Mouse (Mus musculus): ENCODE results near the gene Rtn2. TPM values are rescaled to one million over a fixed set of nuclear protein-coding genes. Genes with fewer than 3 reads are reported as not detected.

Gene Rtn2
- polyA plus RNA-seq, 1 experiment, result 19.9 TPM

DNA sequence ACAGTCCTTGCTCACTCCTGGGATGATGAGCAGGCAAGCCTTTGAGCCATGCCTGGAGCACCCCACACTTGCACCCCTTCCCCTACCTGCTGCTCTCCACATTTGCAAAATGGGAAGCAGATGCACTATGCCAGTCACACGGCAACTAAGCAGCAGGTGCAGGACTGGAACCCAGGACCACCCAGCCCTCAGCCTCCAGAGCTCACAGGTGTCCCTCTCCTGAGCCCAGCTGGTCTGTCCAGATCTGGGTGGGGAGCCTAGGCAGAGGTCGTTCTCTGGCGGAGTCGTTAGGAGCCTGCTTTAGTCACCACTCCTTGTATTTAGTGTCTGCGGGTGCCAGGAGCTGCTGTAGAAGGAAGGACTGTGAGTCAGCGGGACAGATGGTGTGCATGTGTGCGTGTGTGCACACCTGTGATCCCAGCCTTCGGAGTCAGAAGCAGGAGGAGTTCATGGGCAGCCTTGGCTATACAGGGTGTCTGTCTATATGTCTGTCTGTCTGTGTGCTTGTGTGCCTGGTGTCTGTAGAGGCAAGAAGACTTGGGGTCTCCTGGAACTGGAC lies 41.4 kb upstream of the Rtn2 start:
- DNase-seq, result no peak
- Histone ChIP-seq H3K4me1 (replicated peaks; ENCODE audit: control insufficient read depth, insufficient read depth, low read length) (no peaks in the 10 kb centered on the region), H3K27ac (ENCODE audit: control insufficient read depth, insufficient read depth, low read length) (no peak overlapping the region), H3K36me3 (ENCODE audit: control insufficient read depth, insufficient read depth, low read length) (peaks cover 6% of the 10 kb centered on the region; the same call in 1 of the 2 replicates), H3K4me3 (ENCODE audit: control insufficient read depth, insufficient read depth, low read length) (no peak overlapping the region), H3K27me3 (ENCODE audit: control insufficient read depth, insufficient read depth, low read length) (no peaks in the 10 kb centered on the region)
- 97% methylated on average over 8 of the region's 8 CpGs for WGBS
- no peak for TF ChIP-seq POLR2A (IDR thresholded peaks at IDR 0.05; ENCODE audit: control insufficient read depth, extremely low read depth, insufficient read depth, low read length, poor library complexity)
- TF ChIP-seq CTCF (IDR thresholded peaks at IDR 0.05; ENCODE audit: borderline replicate concordance, control insufficient read depth, extremely low read depth, insufficient read depth, low read length, poor library complexity), result no peak

DNA sequence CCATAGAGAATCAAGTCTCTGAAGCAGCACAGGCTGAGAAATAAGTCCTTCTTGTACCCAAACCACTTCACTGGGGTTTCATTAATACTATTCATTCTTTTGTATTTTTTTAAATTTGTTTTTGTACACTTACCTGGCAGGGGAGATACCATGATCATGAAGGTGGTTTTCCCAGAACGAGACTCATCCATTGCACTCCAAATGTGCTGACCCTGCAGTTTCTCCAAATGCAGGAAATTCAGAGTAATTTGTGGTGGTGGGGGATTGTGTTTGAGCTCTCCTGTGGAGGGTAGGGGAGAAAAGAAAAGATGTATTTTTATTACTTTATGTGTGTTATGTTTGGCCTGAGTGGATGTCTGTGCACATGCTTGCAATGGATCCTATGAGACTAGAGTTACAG lies 40.4 kb upstream of the Rtn2 start:
- no peak for DNase-seq
- H3K36me3 ChIP-seq (ENCODE audit: control insufficient read depth, insufficient read depth, low read length), result peaks cover 6% of the 10 kb centered on the region; the same call in 1 of the 2 replicates
- WGBS, result 98% methylated on average over 1 of the region's 1 CpGs
- H3K4me3 ChIP-seq (ENCODE audit: control insufficient read depth, insufficient read depth, low read length), result no peak overlapping the region
- no peak overlapping the region for H3K27ac ChIP-seq (ENCODE audit: control insufficient read depth, insufficient read depth, low read length)
- H3K4me1 ChIP-seq (replicated peaks; ENCODE audit: control insufficient read depth, insufficient read depth, low read length), result no peaks in the 10 kb centered on the region
- H3K27me3 ChIP-seq (ENCODE audit: control insufficient read depth, insufficient read depth, low read length), result no peaks in the 10 kb centered on the region
- no peak for TF ChIP-seq POLR2A (IDR thresholded peaks at IDR 0.05; ENCODE audit: control insufficient read depth, extremely low read depth, insufficient read depth, low read length, poor library complexity)
- no peak for TF ChIP-seq CTCF (IDR thresholded peaks at IDR 0.05; ENCODE audit: borderline replicate concordance, control insufficient read depth, extremely low read depth, insufficient read depth, low read length, poor library complexity)

DNA sequence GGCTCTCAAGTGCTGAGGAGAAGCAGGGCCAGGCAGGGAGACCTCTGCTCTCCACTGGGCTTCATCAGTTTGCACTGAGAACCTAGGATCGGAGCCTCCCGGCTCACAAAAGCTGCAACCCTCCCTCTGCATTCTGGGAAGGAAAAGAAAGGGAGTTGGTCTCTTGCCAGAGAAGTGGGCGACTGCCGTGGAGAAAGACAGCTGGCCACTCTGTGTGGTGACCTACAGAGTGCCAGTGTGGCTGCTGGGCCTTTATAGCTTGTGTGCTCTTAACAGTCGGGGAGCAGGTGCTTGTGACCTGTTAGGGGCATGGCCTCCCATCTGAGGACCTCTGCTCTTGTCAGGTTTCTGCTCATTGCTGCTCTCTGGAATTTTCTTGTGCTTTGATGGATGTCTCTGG lies 38.6 kb upstream of the Rtn2 start:
- Histone ChIP-seq H3K4me3 (ENCODE audit: control insufficient read depth, insufficient read depth, low read length) (no peak overlapping the region), H3K27me3 (ENCODE audit: control insufficient read depth, insufficient read depth, low read length) (no peaks in the 10 kb centered on the region)
- no peak for DNase-seq

DNA sequence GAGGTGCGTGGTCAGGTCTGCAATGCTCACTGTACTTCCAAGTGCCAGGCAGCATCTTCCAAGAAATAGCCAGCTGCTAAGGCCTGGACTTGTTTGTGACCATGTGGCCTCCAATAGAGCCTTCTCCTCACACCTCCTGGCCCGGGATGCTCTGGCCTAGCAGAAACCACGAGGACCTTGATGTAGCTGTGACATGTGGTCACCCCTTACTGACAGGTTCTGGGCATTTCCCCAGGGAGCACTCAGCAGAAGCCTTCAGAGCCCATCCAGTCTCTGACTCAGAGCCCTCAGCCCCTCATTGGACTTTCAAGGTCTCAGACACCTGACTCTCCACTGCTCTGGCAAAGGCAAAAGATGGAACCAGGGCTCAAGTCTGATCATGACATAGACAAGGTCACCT lies 37.3 kb upstream of the Rtn2 start:
- no peaks in the 10 kb centered on the region for H3K27me3 ChIP-seq (ENCODE audit: control insufficient read depth, insufficient read depth, low read length)
- no peak overlapping the region for H3K27ac ChIP-seq (ENCODE audit: control insufficient read depth, insufficient read depth, low read length)
- no peak for DNase-seq
- WGBS, result 81% methylated on average over 3 of the region's 3 CpGs
- H3K4me3 ChIP-seq (ENCODE audit: control insufficient read depth, insufficient read depth, low read length), result no peak overlapping the region
- H3K36me3 ChIP-seq (ENCODE audit: control insufficient read depth, insufficient read depth, low read length), result peaks cover 6% of the 10 kb centered on the region; the same call in 1 of the 2 replicates
- TF ChIP-seq CTCF (IDR thresholded peaks at IDR 0.05; ENCODE audit: borderline replicate concordance, control insufficient read depth, extremely low read depth, insufficient read depth, low read length, poor library complexity), result no peak
- no peak for TF ChIP-seq POLR2A (IDR thresholded peaks at IDR 0.05; ENCODE audit: control insufficient read depth, extremely low read depth, insufficient read depth, low read length, poor library complexity)
- H3K4me1 ChIP-seq (replicated peaks; ENCODE audit: control insufficient read depth, insufficient read depth, low read length), result no peaks in the 10 kb centered on the region

More for the DNA sequence above, 38.6 kb upstream of the Rtn2 start:
- TF ChIP-seq CTCF (IDR thresholded peaks at IDR 0.05; ENCODE audit: borderline replicate concordance, control insufficient read depth, extremely low read depth, insufficient read depth, low read length, poor library complexity), result no peak
- no peak for TF ChIP-seq POLR2A (IDR thresholded peaks at IDR 0.05; ENCODE audit: control insufficient read depth, extremely low read depth, insufficient read depth, low read length, poor library complexity)
- whole genome bisulfite sequencing, result 96% methylated on average over 5 of the region's 5 CpGs
- Histone ChIP-seq H3K27ac (ENCODE audit: control insufficient read depth, insufficient read depth, low read length) (no peak overlapping the region), H3K4me1 (replicated peaks; ENCODE audit: control insufficient read depth, insufficient read depth, low read length) (no peaks in the 10 kb centered on the region), H3K36me3 (ENCODE audit: control insufficient read depth, insufficient read depth, low read length) (peaks cover 6% of the 10 kb centered on the region; the same call in 1 of the 2 replicates)

DNA sequence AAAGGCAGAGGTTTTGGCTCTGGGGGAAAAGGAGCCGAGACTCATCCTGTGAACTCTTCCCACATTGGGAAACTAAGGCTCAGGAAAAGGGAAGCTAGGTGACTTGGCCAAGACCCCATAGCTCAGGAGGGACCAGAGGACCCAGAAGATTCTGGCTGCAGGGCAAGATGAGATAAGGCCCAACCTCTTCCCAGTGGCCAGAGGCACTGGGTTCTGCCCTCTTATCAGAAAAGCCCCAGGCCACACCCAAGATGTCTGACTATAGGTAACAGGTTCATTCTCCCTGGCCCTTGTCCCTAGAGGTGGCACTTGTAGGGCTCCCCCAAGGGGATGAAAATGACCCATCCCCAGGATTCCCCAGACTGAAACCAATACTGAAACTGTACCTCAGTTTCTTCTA lies 35.6 kb upstream of the Rtn2 start:
- TF ChIP-seq POLR2A (IDR thresholded peaks at IDR 0.05; ENCODE audit: control insufficient read depth, extremely low read depth, insufficient read depth, low read length, poor library complexity) (no peak), CTCF (IDR thresholded peaks at IDR 0.05; ENCODE audit: borderline replicate concordance, control insufficient read depth, extremely low read depth, insufficient read depth, low read length, poor library complexity) (no peak)
- no peak for DNase-seq
- WGBS, result 100% methylated on average over 1 of the region's 1 CpGs
- no peaks in the 10 kb centered on the region for H3K27me3 ChIP-seq (ENCODE audit: control insufficient read depth, insufficient read depth, low read length)
- no peaks in the 10 kb centered on the region for H3K4me1 ChIP-seq (replicated peaks; ENCODE audit: control insufficient read depth, insufficient read depth, low read length)
- H3K4me3 ChIP-seq (ENCODE audit: control insufficient read depth, insufficient read depth, low read length), result no peak overlapping the region
- peaks cover 6% of the 10 kb centered on the region; the same call in 1 of the 2 replicates for H3K36me3 ChIP-seq (ENCODE audit: control insufficient read depth, insufficient read depth, low read length)
- H3K27ac ChIP-seq (ENCODE audit: control insufficient read depth, insufficient read depth, low read length), result no peak overlapping the region

DNA sequence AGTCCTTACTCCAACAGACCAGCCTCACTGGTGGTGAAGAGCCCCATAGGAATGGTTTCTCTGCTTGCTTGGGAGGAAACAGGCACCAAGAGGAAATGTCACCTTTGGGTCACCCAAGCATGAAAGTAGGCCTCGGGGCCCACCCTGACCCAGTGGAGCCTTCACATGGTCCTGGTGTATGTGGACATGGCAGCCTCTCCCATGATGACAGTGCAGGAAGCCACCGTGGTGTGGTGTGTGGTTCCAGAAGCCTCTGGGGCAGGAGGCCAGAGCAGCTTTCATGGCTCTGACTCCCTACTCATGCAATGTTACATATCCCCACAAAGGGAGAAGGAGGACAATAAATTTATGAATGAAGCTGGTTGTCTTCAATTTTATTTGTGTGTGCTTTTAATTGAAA lies 34.9 kb upstream of the Rtn2 start:
- no peak for DNase-seq
- TF ChIP-seq CTCF (IDR thresholded peaks at IDR 0.05; ENCODE audit: borderline replicate concordance, control insufficient read depth, extremely low read depth, insufficient read depth, low read length, poor library complexity) (no peak), POLR2A (IDR thresholded peaks at IDR 0.05; ENCODE audit: control insufficient read depth, extremely low read depth, insufficient read depth, low read length, poor library complexity) (no peak)
- Histone ChIP-seq H3K4me1 (replicated peaks; ENCODE audit: control insufficient read depth, insufficient read depth, low read length) (no peaks in the 10 kb centered on the region), H3K27ac (ENCODE audit: control insufficient read depth, insufficient read depth, low read length) (no peak overlapping the region), H3K36me3 (ENCODE audit: control insufficient read depth, insufficient read depth, low read length) (peaks cover 6% of the 10 kb centered on the region; the same call in 1 of the 2 replicates), H3K27me3 (ENCODE audit: control insufficient read depth, insufficient read depth, low read length) (no peaks in the 10 kb centered on the region), H3K4me3 (ENCODE audit: control insufficient read depth, insufficient read depth, low read length) (no peak overlapping the region)
- WGBS, result 59% methylated on average over 2 of the region's 2 CpGs

DNA sequence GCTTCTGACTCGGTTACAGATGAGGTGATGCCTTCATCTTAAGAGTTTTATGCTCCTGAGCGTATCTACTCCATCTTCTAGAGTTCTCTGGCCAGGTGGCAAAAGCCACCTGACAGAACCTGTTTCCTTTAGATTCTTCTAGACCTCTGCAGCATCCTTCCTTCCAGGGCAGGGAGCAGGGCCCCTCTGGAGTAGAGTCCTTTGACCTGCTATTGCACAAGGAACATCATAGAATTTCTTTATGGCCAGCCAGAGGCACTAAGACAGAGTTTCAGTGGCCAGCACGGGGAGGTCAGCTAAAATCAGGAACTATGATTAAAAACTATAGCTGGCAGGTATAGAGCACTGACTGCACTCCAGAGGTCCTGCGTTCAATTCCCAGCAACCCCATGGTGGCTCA lies 30.3 kb upstream of the Rtn2 start:
- WGBS, result 82% methylated on average over 4 of the region's 4 CpGs
- Histone ChIP-seq H3K27me3 (ENCODE audit: control insufficient read depth, insufficient read depth, low read length) (no peaks in the 10 kb centered on the region), H3K4me1 (replicated peaks; ENCODE audit: control insufficient read depth, insufficient read depth, low read length) (peaks cover 12% of the 10 kb centered on the region), H3K27ac (ENCODE audit: control insufficient read depth, insufficient read depth, low read length) (no peak overlapping the region), H3K4me3 (ENCODE audit: control insufficient read depth, insufficient read depth, low read length) (no peak overlapping the region), H3K36me3 (ENCODE audit: control insufficient read depth, insufficient read depth, low read length) (peaks cover 4% of the 10 kb centered on the region; the same call in 1 of the 2 replicates)
- DNase-seq, result no peak
- TF ChIP-seq CTCF (IDR thresholded peaks at IDR 0.05; ENCODE audit: borderline replicate concordance, control insufficient read depth, extremely low read depth, insufficient read depth, low read length, poor library complexity), result no peak
- no peak for TF ChIP-seq POLR2A (IDR thresholded peaks at IDR 0.05; ENCODE audit: control insufficient read depth, extremely low read depth, insufficient read depth, low read length, poor library complexity)

Measured in thymus, adult 2 months (tissue).